Mouse (Mus musculus): ENCODE results near the gene Tac4. TPM values are rescaled to one million over a fixed set of nuclear protein-coding genes. Genes with fewer than 3 reads are reported as not detected.
A peak's percentile ranks its signal among the peaks of the same experiment; 100 is the strongest.

The Tac4 gene
- total and polyA plus RNA-seq, 2 experiments = not detected

- Histone ChIP-seq H3K36me3 (ENCODE audit: control insufficient read depth, insufficient read depth, low read length) (peaks cover 54% of the 10 kb centered on the region), H3K4me1 (ENCODE audit: control insufficient read depth, insufficient read depth, low read length) (no peaks in the 10 kb centered on the region), H3K79me2 (ENCODE audit: control insufficient read depth, insufficient read depth, low read length) (peaks cover 3% of the 10 kb centered on the region; the same call in 1 of the 2 replicates), H3K4me3 (ENCODE audit: insufficient read depth, low read depth, low read length) (no peak overlapping the region), H3K27ac (replicated peaks; ENCODE audit: insufficient read depth, low read depth, low read length) (no peak overlapping the region), H3K9ac (ENCODE audit: low read depth, low read length) (no peak overlapping the region), H3K27me3 (ENCODE audit: control insufficient read depth, insufficient read depth, low read length) (no peaks in the 10 kb centered on the region)
- TF ChIP-seq POLR2A (IDR thresholded peaks at IDR 0.05; ENCODE audit: extremely low read depth, insufficient read depth, low read length) (no peak), CTCF (IDR thresholded peaks at IDR 0.05; ENCODE audit: low read depth, low read length) (peak; percentile 90)
- DNase-seq (ENCODE audit: extremely low read depth, low read depth, low spot score) = peak; percentile 24
- WGBS = 12% methylated on average over 2 of the region's 2 CpGs
Measured at GRCm38 (mm10) chr11:95298146-95298545, 36.8 kb downstream of the Tac4 start.

- H3K36me3 ChIP-seq (ENCODE audit: control insufficient read depth, insufficient read depth, low read length) = peaks cover 41% of the 10 kb centered on the region
- WGBS = 80% methylated on average over 12 of the region's 12 CpGs
- TF ChIP-seq CTCF (IDR thresholded peaks at IDR 0.05; ENCODE audit: low read depth, low read length) (no peak), POLR2A (IDR thresholded peaks at IDR 0.05; ENCODE audit: extremely low read depth, insufficient read depth, low read length) (no peak)
Measured at GRCm38 (mm10) chr11:95299886-95300285, 38.6 kb downstream of the Tac4 start.

GRCm38 (mm10) chr11:95301772-95302171 lies 40.4 kb downstream of the Tac4 start:
- H3K9ac ChIP-seq (ENCODE audit: low read depth, low read length) = no peak overlapping the region
- WGBS = 72% methylated on average over 3 of the region's 3 CpGs
- H3K27me3 ChIP-seq (ENCODE audit: control insufficient read depth, insufficient read depth, low read length) = no peaks in the 10 kb centered on the region
- TF ChIP-seq CTCF (IDR thresholded peaks at IDR 0.05; ENCODE audit: low read depth, low read length) (no peak), POLR2A (IDR thresholded peaks at IDR 0.05; ENCODE audit: extremely low read depth, insufficient read depth, low read length) (no peak)
- H3K4me1 ChIP-seq (ENCODE audit: control insufficient read depth, insufficient read depth, low read length) = no peaks in the 10 kb centered on the region
- peak; percentile 31 for DNase-seq (ENCODE audit: extremely low read depth, low read depth, low spot score)
- peaks cover 12% of the 10 kb centered on the region; the same call in 1 of the 2 replicates for H3K79me2 ChIP-seq (ENCODE audit: control insufficient read depth, insufficient read depth, low read length)
- H3K27ac ChIP-seq (replicated peaks; ENCODE audit: insufficient read depth, low read depth, low read length) = no peak overlapping the region
- peaks cover 39% of the 10 kb centered on the region for H3K36me3 ChIP-seq (ENCODE audit: control insufficient read depth, insufficient read depth, low read length)
- no peak overlapping the region for H3K4me3 ChIP-seq (ENCODE audit: insufficient read depth, low read depth, low read length)

More at GRCm38 (mm10) chr11:95299886-95300285, 38.6 kb downstream of the Tac4 start:
- Histone ChIP-seq H3K27ac (replicated peaks; ENCODE audit: insufficient read depth, low read depth, low read length) (no peak overlapping the region), H3K27me3 (ENCODE audit: control insufficient read depth, insufficient read depth, low read length) (no peaks in the 10 kb centered on the region), H3K4me1 (ENCODE audit: control insufficient read depth, insufficient read depth, low read length) (no peaks in the 10 kb centered on the region), H3K4me3 (ENCODE audit: insufficient read depth, low read depth, low read length) (no peak overlapping the region), H3K9ac (ENCODE audit: low read depth, low read length) (no peak overlapping the region), H3K79me2 (ENCODE audit: control insufficient read depth, insufficient read depth, low read length) (peaks cover 3% of the 10 kb centered on the region; the same call in 1 of the 2 replicates)
- DNase-seq (ENCODE audit: extremely low read depth, low read depth, low spot score) = no peak

- Histone ChIP-seq H3K4me1 (ENCODE audit: control insufficient read depth, insufficient read depth, low read length) (peaks cover 4% of the 10 kb centered on the region; the same call in 1 of the 2 replicates), H3K27ac (replicated peaks; ENCODE audit: insufficient read depth, low read depth, low read length) (no peak overlapping the region), H3K79me2 (ENCODE audit: control insufficient read depth, insufficient read depth, low read length) (peaks cover 18% of the 10 kb centered on the region; the same call in 1 of the 2 replicates), H3K4me3 (ENCODE audit: insufficient read depth, low read depth, low read length) (no peak overlapping the region), H3K9ac (ENCODE audit: low read depth, low read length) (no peak overlapping the region), H3K27me3 (ENCODE audit: control insufficient read depth, insufficient read depth, low read length) (no peaks in the 10 kb centered on the region), H3K36me3 (ENCODE audit: control insufficient read depth, insufficient read depth, low read length) (peaks cover 23% of the 10 kb centered on the region)
- TF ChIP-seq POLR2A (IDR thresholded peaks at IDR 0.05; ENCODE audit: extremely low read depth, insufficient read depth, low read length) = no peak
- peak; percentile 36; the same call in 1 of the 2 replicates for TF ChIP-seq CTCF (IDR thresholded peaks at IDR 0.05; ENCODE audit: low read depth, low read length)
- WGBS = 91% methylated on average over 7 of the region's 7 CpGs
- no peak for DNase-seq (ENCODE audit: extremely low read depth, low read depth, low spot score)
Measured at GRCm38 (mm10) chr11:95305600-95305999, 44.3 kb downstream of the Tac4 start.

GRCm38 (mm10) chr11:95307526-95307925 lies 46.2 kb downstream of the Tac4 start:
- Histone ChIP-seq H3K36me3 (ENCODE audit: control insufficient read depth, insufficient read depth, low read length) (peaks cover 12% of the 10 kb centered on the region), H3K27me3 (ENCODE audit: control insufficient read depth, insufficient read depth, low read length) (no peaks in the 10 kb centered on the region), H3K4me1 (ENCODE audit: control insufficient read depth, insufficient read depth, low read length) (peaks cover 8% of the 10 kb centered on the region; the same call in 1 of the 2 replicates), H3K27ac (replicated peaks; ENCODE audit: insufficient read depth, low read depth, low read length) (no peak overlapping the region), H3K79me2 (ENCODE audit: control insufficient read depth, insufficient read depth, low read length) (peaks cover 18% of the 10 kb centered on the region; the same call in 1 of the 2 replicates), H3K4me3 (ENCODE audit: insufficient read depth, low read depth, low read length) (no peak overlapping the region), H3K9ac (ENCODE audit: low read depth, low read length) (no peak overlapping the region)
- WGBS = 45% methylated on average over 8 of the region's 8 CpGs
- TF ChIP-seq POLR2A (IDR thresholded peaks at IDR 0.05; ENCODE audit: extremely low read depth, insufficient read depth, low read length) = no peak
- TF ChIP-seq CTCF (IDR thresholded peaks at IDR 0.05; ENCODE audit: low read depth, low read length) = no peak
- DNase-seq (ENCODE audit: extremely low read depth, low read depth, low spot score) = peak; percentile 41

GRCm38 (mm10) chr11:95309510-95310006 lies 48.2 kb downstream of the Tac4 start:
- under 1% methylated on average over 37 of the region's 37 CpGs for WGBS
- peaks cover 8% of the 10 kb centered on the region; the same call in 1 of the 2 replicates for H3K4me1 ChIP-seq (ENCODE audit: control insufficient read depth, insufficient read depth, low read length)
- peak overlapping the region; percentile 87 for H3K27ac ChIP-seq (replicated peaks; ENCODE audit: insufficient read depth, low read depth, low read length)

More at GRCm38 (mm10) chr11:95309510-95310006, 48.2 kb downstream of the Tac4 start:
- DNase-seq (ENCODE audit: extremely low read depth, low read depth, low spot score) = peak; percentile 95
- Histone ChIP-seq H3K79me2 (ENCODE audit: control insufficient read depth, insufficient read depth, low read length) (peaks cover 18% of the 10 kb centered on the region; the same call in 1 of the 2 replicates), H3K36me3 (ENCODE audit: control insufficient read depth, insufficient read depth, low read length) (peaks cover 6% of the 10 kb centered on the region), H3K4me3 (ENCODE audit: insufficient read depth, low read depth, low read length) (peak overlapping the region; percentile 75), H3K9ac (ENCODE audit: low read depth, low read length) (peak overlapping the region; percentile 88), H3K27me3 (ENCODE audit: control insufficient read depth, insufficient read depth, low read length) (no peaks in the 10 kb centered on the region)
- TF ChIP-seq CTCF (IDR thresholded peaks at IDR 0.05; ENCODE audit: low read depth, low read length) (no peak), POLR2A (IDR thresholded peaks at IDR 0.05; ENCODE audit: extremely low read depth, insufficient read depth, low read length) (no peak)
